Mouse (Mus musculus) erythroblast, embryonic 14.5 days (primary cell): Measurements from ENCODE around the gene Mob1b. TPM values are rescaled to one million over a fixed set of nuclear protein-coding genes. Genes with fewer than 3 reads are reported as not detected.

ENCODE experiments used
- H3K27me3 ChIP-seq: 2 replicates; pipeline ENCODE4 v1.6.1; 2012; ENCODE audit warnings: inconsistent platforms; ENCODE audit not compliant: control insufficient read depth
- H3K36me3 ChIP-seq: 2 replicates; pipeline ENCODE4 v1.6.1; 2012; ENCODE audit warnings: mild to moderate bottlenecking, inconsistent platforms; ENCODE audit not compliant: control insufficient read depth
- H3K4me1 ChIP-seq: 2 replicates; pipeline ENCODE4 v1.6.1; 2012; ENCODE audit warnings: inconsistent platforms; ENCODE audit not compliant: control insufficient read depth
- H3K4me3 ChIP-seq: replicated peaks from 2 replicates; pipeline ENCODE3; 2012; ENCODE audit warnings: moderate library complexity, mild to moderate bottlenecking, inconsistent platforms
- H3K9me3 ChIP-seq: 2 replicates; pipeline ENCODE4 v1.6.1; 2012; ENCODE audit warnings: low read length, inconsistent platforms, mixed read lengths; ENCODE audit not compliant: control insufficient read depth
- GATA1 ChIP-seq: IDR thresholded peaks from 2 replicates; pipeline ENCODE4 v1.6.1; 2012; ENCODE audit warnings: low read length, inconsistent platforms, mixed read lengths
- TAL1 ChIP-seq: IDR thresholded peaks from 3 replicates; pipeline ENCODE4 v1.6.1; 2012; ENCODE audit warnings: low read length, inconsistent platforms, mixed read lengths
- polyA plus RNA-seq: library from polyadenylated mRNA; stranded (reverse); fragments of >175 nt; gene quantifications from 2 replicates; pipeline ENCODE4 v1.2.3, GENCODE M21; 2012

Mob1b gene
- polyA plus RNA-seq, 1 experiment = 1.6 TPM

- Histone ChIP-seq H3K27me3 (peaks cover 4% of the 10 kb centered on the region; the same call in 1 of the 2 replicates), H3K4me1 (no peaks in the 10 kb centered on the region), H3K36me3 (no peaks in the 10 kb centered on the region), H3K4me3 (no peak overlapping the region), H3K9me3 (no peaks in the 10 kb centered on the region)
- TF ChIP-seq TAL1 (no peak), GATA1 (no peak)
These were observed 73.0 kb downstream of the Mob1b start for GRCm38 (mm10) chr5:88793676-88794075.

GRCm38 (mm10) chr5:88795910-88796584, 75.4 kb downstream of the Mob1b start:
- H3K27me3 ChIP-seq = peaks cover 4% of the 10 kb centered on the region; the same call in 1 of the 2 replicates
- H3K4me3 ChIP-seq = no peak overlapping the region
- TF ChIP-seq GATA1 = no peak
- no peak for TF ChIP-seq TAL1
- H3K4me1 ChIP-seq = no peaks in the 10 kb centered on the region
- no peaks in the 10 kb centered on the region for H3K9me3 ChIP-seq
- H3K36me3 ChIP-seq = no peaks in the 10 kb centered on the region

- H3K9me3 ChIP-seq = no peaks in the 10 kb centered on the region
- H3K4me1 ChIP-seq = no peaks in the 10 kb centered on the region
- no peak for TF ChIP-seq TAL1
- TF ChIP-seq GATA1 = no peak
- H3K27me3 ChIP-seq = peaks cover 4% of the 10 kb centered on the region; the same call in 1 of the 2 replicates
- no peaks in the 10 kb centered on the region for H3K36me3 ChIP-seq
- H3K4me3 ChIP-seq = no peak overlapping the region
These were observed 75.9 kb downstream of the Mob1b start for GRCm38 (mm10) chr5:88796588-88796987.

- no peak overlapping the region for H3K4me3 ChIP-seq
- H3K36me3 ChIP-seq = no peaks in the 10 kb centered on the region
- TF ChIP-seq GATA1 = no peak
- H3K4me1 ChIP-seq = no peaks in the 10 kb centered on the region
- H3K9me3 ChIP-seq = no peaks in the 10 kb centered on the region
- peaks cover 2% of the 10 kb centered on the region; the same call in 1 of the 2 replicates for H3K27me3 ChIP-seq
These were observed 76.5 kb downstream of the Mob1b start for GRCm38 (mm10) chr5:88797121-88797520.

GRCm38 (mm10) chr5:88805616-88806015, 85.0 kb downstream of the Mob1b start:
- TF ChIP-seq TAL1 = no peak
- TF ChIP-seq GATA1 = no peak
- Histone ChIP-seq H3K36me3 (no peaks in the 10 kb centered on the region), H3K4me1 (no peaks in the 10 kb centered on the region)

GRCm38 (mm10) chr5:88806278-88806677, 85.6 kb downstream of the Mob1b start:
- Histone ChIP-seq H3K36me3 (no peaks in the 10 kb centered on the region), H3K4me3 (no peak overlapping the region), H3K27me3 (no peaks in the 10 kb centered on the region; the same call in 1 of the 2 replicates), H3K9me3 (no peaks in the 10 kb centered on the region), H3K4me1 (no peaks in the 10 kb centered on the region)
- TF ChIP-seq GATA1 (no peak), TAL1 (no peak)

More at GRCm38 (mm10) chr5:88805616-88806015, 85.0 kb downstream of the Mob1b start:
- Histone ChIP-seq H3K27me3 (no peaks in the 10 kb centered on the region; the same call in 1 of the 2 replicates), H3K4me3 (no peak overlapping the region), H3K9me3 (no peaks in the 10 kb centered on the region)

GRCm38 (mm10) chr5:88807342-88807741, 86.7 kb downstream of the Mob1b start:
- TF ChIP-seq GATA1 (no peak), TAL1 (no peak)
- no peaks in the 10 kb centered on the region; the same call in 1 of the 2 replicates for H3K27me3 ChIP-seq
- H3K4me1 ChIP-seq = no peaks in the 10 kb centered on the region
- no peaks in the 10 kb centered on the region for H3K36me3 ChIP-seq
- no peak overlapping the region for H3K4me3 ChIP-seq
- no peaks in the 10 kb centered on the region for H3K9me3 ChIP-seq

- Histone ChIP-seq H3K27me3 (no peaks in the 10 kb centered on the region), H3K36me3 (no peaks in the 10 kb centered on the region), H3K4me3 (no peak overlapping the region), H3K4me1 (no peaks in the 10 kb centered on the region), H3K9me3 (no peaks in the 10 kb centered on the region)
- TF ChIP-seq TAL1 = no peak
- no peak for TF ChIP-seq GATA1
These were observed 92.5 kb downstream of the Mob1b start for GRCm38 (mm10) chr5:88813188-88813587.

Other genes with a start within 250 kb of the Mob1b start
- gene Enam, start 232.9 kb upstream of the Mob1b start, polyA plus RNA-seq = not detected in 2 replicates
- not detected in 2 replicates for gene Jchain, start 193.0 kb upstream of the Mob1b start, polyA plus RNA-seq
- 4.7 and 6.2 TPM in 2 replicates for gene Utp3, start 166.4 kb upstream of the Mob1b start, polyA plus RNA-seq
- gene Rufy3, start 155.8 kb upstream of the Mob1b start, polyA plus RNA-seq = 0.05 and 0.07 TPM in 2 replicates
- gene Grsf1, start 44.7 kb upstream of the Mob1b start, polyA plus RNA-seq = 1.6 and 1.7 TPM in 2 replicates
- 2.5 and 2.7 TPM in 2 replicates for gene Dck, start 44.1 kb downstream of the Mob1b start, polyA plus RNA-seq
- gene Slc4a4, start 166.0 kb downstream of the Mob1b start, polyA plus RNA-seq = 0.02 TPM in 1 of 2 replicates, not detected in the other